Mouse (Mus musculus) urinary bladder, adult 18-20 months (tissue): ENCODE results near the gene Gab3.
"Not testable (repeated sequence)": the region's sequence is repeated elsewhere in the genome, so short reads cannot be mapped to it uniquely, and the experiment has no call there.

ENCODE experiments used
- DNase-seq, 2 experiments: peaks; one replicate each; pipeline ENCODE4 v3.0.0; 2022; ENCODE audit warnings: low spot score in 2 of 2, mixed read lengths in 2 of 2

Gab3 gene

GRCm38 (mm10) chrX:75034054-75034453 lies 51.2 kb downstream of the Gab3 start:
- not testable (repeated sequence) for DNase-seq

GRCm38 (mm10) chrX:74983734-74984133 lies 101.5 kb downstream of the Gab3 start:
- DNase-seq: no peak

- DNase-seq: not testable (repeated sequence)
Observed at GRCm38 (mm10) chrX:74962899-74963298, 122.4 kb downstream of the Gab3 start.

GRCm38 (mm10) chrX:74959161-74959560 lies 126.1 kb downstream of the Gab3 start:
- not testable (repeated sequence) for DNase-seq
